Mouse (Mus musculus) bone marrow macrophage, adult 2 months (primary cell): Measurements from ENCODE around the gene 1190007I07Rik.

ENCODE experiments used
- CTCF ChIP-seq: IDR thresholded peaks from 2 replicates; pipeline ENCODE4 v1.5.1; 2012; ENCODE audit warnings: low read depth, mild to moderate bottlenecking, low read length, moderate library complexity
- POLR2A ChIP-seq: IDR thresholded peaks from 2 replicates; pipeline ENCODE4 v1.6.1; 2012; ENCODE audit warnings: mild to moderate bottlenecking, low read depth, low read length, borderline replicate concordance

GRCm38 (mm10) chr10:82641481-82641880, 18.5 kb upstream of the 1190007I07Rik start:
- no peak for TF ChIP-seq CTCF
- TF ChIP-seq POLR2A, result no peak
